In the genomic region with DNA sequence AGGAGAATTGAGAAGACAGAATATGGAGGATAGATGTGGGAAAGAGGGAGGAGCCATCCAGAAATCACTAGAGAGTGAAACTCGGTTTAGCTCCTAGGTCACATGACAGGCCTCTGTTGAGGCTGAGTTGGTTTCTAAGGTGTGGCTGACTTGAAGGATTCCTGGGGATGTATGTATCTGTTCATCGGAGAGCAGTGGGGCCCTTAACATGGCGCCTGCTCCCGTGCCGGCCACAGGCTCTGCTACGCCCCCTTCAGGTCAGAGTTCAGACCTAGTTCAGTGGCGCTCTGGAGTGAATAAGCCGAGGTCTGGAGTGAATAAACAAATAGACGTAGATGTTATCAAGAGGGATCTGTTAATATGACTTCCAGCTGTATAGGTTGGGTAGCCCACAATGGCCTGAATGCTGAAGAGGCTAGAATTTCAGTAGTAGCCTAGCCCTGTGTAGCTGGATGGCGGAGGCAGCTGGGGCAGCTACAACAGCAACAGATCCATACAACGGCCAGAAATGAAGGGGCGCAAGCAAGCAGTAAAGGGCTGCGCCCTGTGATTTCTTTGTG, we compare ENCODE assay signal across 33 mouse cellular contexts.
DNase-seq lines count a peak whose midpoint lies in the region; ATAC-seq and TF ChIP-seq lines count a peak whose summit lies in the region.
"Had no signal": no experiment of that assay in that cellular context is flagged by ENCODE, and none has a peak within 500 bp of the region (broad histone marks: within the 10 kb centered on the region; RNA-seq: fewer than 3 reads in every experiment).

No protein-coding gene starts in this region.

- 0 out of 2 replicates have a peak, but pooled peaks have one; percentile 28 for ATAC-seq in intestine, postnatal 0 days
- ATAC-seq in intestine, embryonic 15.5 days: no peak
- ATAC-seq in midbrain, embryonic 11.5 days (ENCODE audit: low FRiP score): no peak
- no peak for ATAC-seq in midbrain, embryonic 14.5 days (ENCODE audit: low FRiP score, low TSS enrichment)
- no peak for ATAC-seq in CD4-positive, CD25-positive, alpha-beta regulatory T cell, adult 4 months
- ATAC-seq: forebrain, embryonic 15.5 days; midbrain, embryonic 13.5 days; Patski had no signal

- H3K9me3 ChIP-seq in intestine, postnatal 0 days (ENCODE audit: control insufficient read depth): no peaks in the 10 kb centered on the region
- H3K9me3 ChIP-seq in intestine, embryonic 15.5 days: no peaks in the 10 kb centered on the region
- H3K9me3 ChIP-seq in midbrain, embryonic 11.5 days (ENCODE audit: control insufficient read depth, low read length): no peaks in the 10 kb centered on the region
- no peaks in the 10 kb centered on the region for H3K9me3 ChIP-seq in midbrain, embryonic 14.5 days (ENCODE audit: control insufficient read depth, low read length)
- H3K9me3 ChIP-seq: embryonic facial prominence, embryonic 12.5 days; forebrain, embryonic 15.5 days; hindbrain, embryonic 12.5 days; liver, embryonic 13.5 days; megakaryocyte, embryonic 14.5 days; midbrain, embryonic 13.5 days; neural tube, embryonic 15.5 days; stomach, embryonic 15.5 days had no signal

- DNase-seq in midbrain, embryonic 11.5 days (ENCODE audit: low spot score, missing footprints): peak; percentile 66
- no peak for DNase-seq in midbrain, embryonic 14.5 days
- DNase-seq in ZHBTc4 (ENCODE audit: low read depth, low spot score): peak; percentile 86
- no peak for DNase-seq in spleen, postnatal 14 days (ENCODE audit: low spot score in 2 of 2)
- DNase-seq: adrenal gland, postnatal 36 days; cerebellum, adult 18-20 months; cerebellum, postnatal 25 days; gastrocnemius, adult 2 months; gastrocnemius, postnatal 36 days; heart, adult 18-20 months; heart, postnatal 36 days; kidney, adult 18-20 months; kidney, postnatal 4 days; left cerebral cortex, postnatal 4 days; liver, embryonic 13.5 days; lung, adult 2 months; lung, postnatal 4 days; retina, postnatal 1 day; right cerebral cortex, postnatal 14 days; thymus, adult 18-20 months; thymus, postnatal 25 days had no signal

- H3K4me3 ChIP-seq in intestine, postnatal 0 days (ENCODE audit: low read depth, low read length): no peak overlapping the region
- H3K4me3 ChIP-seq in intestine, embryonic 15.5 days (replicated peaks): no peak overlapping the region
- H3K4me3 ChIP-seq in midbrain, embryonic 11.5 days (ENCODE audit: low read depth, low read length): no peak overlapping the region
- H3K4me3 ChIP-seq in midbrain, embryonic 14.5 days (replicated peaks; ENCODE audit: low read depth, low read length): no peak overlapping the region
- H3K4me3 ChIP-seq: embryonic facial prominence, embryonic 12.5 days; forebrain, embryonic 15.5 days; gastrocnemius, adult 2 months; hindbrain, embryonic 12.5 days; liver, embryonic 13.5 days; megakaryocyte, embryonic 14.5 days; midbrain, embryonic 13.5 days; neural tube, embryonic 15.5 days; stomach, embryonic 15.5 days had no signal

- no peak overlapping the region for H3K4me2 ChIP-seq in intestine, postnatal 0 days (replicated peaks; ENCODE audit: low read depth)
- no peak overlapping the region for H3K4me2 ChIP-seq in intestine, embryonic 15.5 days (replicated peaks)
- no peak overlapping the region for H3K4me2 ChIP-seq in midbrain, embryonic 11.5 days
- no peak overlapping the region for H3K4me2 ChIP-seq in midbrain, embryonic 14.5 days (ENCODE audit: low read length)
- H3K4me2 ChIP-seq: embryonic facial prominence, embryonic 12.5 days; forebrain, embryonic 15.5 days; heart, embryonic 11.5 days; hindbrain, embryonic 12.5 days; liver, embryonic 13.5 days; midbrain, embryonic 13.5 days; neural tube, embryonic 15.5 days; stomach, embryonic 15.5 days had no signal

- no peaks in the 10 kb centered on the region for H3K4me1 ChIP-seq in intestine, postnatal 0 days (replicated peaks; ENCODE audit: control insufficient read depth, insufficient read depth, low read length)
- peaks cover 18% of the 10 kb centered on the region for H3K4me1 ChIP-seq in intestine, embryonic 15.5 days (replicated peaks)
- peaks cover 9% of the 10 kb centered on the region for H3K4me1 ChIP-seq in midbrain, embryonic 11.5 days (ENCODE audit: control insufficient read depth, insufficient read depth, low read length)
- peaks cover 11% of the 10 kb centered on the region for H3K4me1 ChIP-seq in midbrain, embryonic 14.5 days (ENCODE audit: control insufficient read depth, insufficient read depth, low read length)
- H3K4me1 ChIP-seq: liver, embryonic 13.5 days; megakaryocyte, embryonic 14.5 days had no signal

- H3K36me3 ChIP-seq in intestine, postnatal 0 days (ENCODE audit: control insufficient read depth, insufficient read depth): no peaks in the 10 kb centered on the region
- H3K36me3 ChIP-seq in intestine, embryonic 15.5 days: no peaks in the 10 kb centered on the region
- no peaks in the 10 kb centered on the region for H3K36me3 ChIP-seq in midbrain, embryonic 11.5 days (ENCODE audit: control insufficient read depth, insufficient read depth, low read length)
- no peaks in the 10 kb centered on the region for H3K36me3 ChIP-seq in midbrain, embryonic 14.5 days (ENCODE audit: control insufficient read depth, insufficient read depth, low read length)
- H3K36me3 ChIP-seq: embryonic facial prominence, embryonic 12.5 days; forebrain, embryonic 15.5 days; hindbrain, embryonic 12.5 days; liver, embryonic 13.5 days; midbrain, embryonic 13.5 days; neural tube, embryonic 15.5 days; stomach, embryonic 15.5 days had no signal

- H3K27me3 ChIP-seq in intestine, postnatal 0 days (replicated peaks; ENCODE audit: control insufficient read depth, insufficient read depth, low read length): no peaks in the 10 kb centered on the region
- no peaks in the 10 kb centered on the region for H3K27me3 ChIP-seq in intestine, embryonic 15.5 days (replicated peaks)
- H3K27me3 ChIP-seq in midbrain, embryonic 11.5 days (ENCODE audit: control insufficient read depth, insufficient read depth, low read length): no peaks in the 10 kb centered on the region
- no peaks in the 10 kb centered on the region for H3K27me3 ChIP-seq in midbrain, embryonic 14.5 days (ENCODE audit: control insufficient read depth, insufficient read depth, low read length)
- H3K27me3 ChIP-seq: embryonic facial prominence, embryonic 12.5 days; forebrain, embryonic 15.5 days; hindbrain, embryonic 12.5 days; liver, embryonic 13.5 days; midbrain, embryonic 13.5 days; neural tube, embryonic 15.5 days; Patski; stomach, embryonic 15.5 days had no signal

- TF ChIP-seq CTCF in intestine, postnatal 0 days (IDR thresholded peaks at IDR 0.05; ENCODE audit: low read depth): 0 out of 2 replicates have a peak, but pooled peaks have one; percentile 11

- no peak overlapping the region for H3K9ac ChIP-seq in intestine, postnatal 0 days (ENCODE audit: low read depth, low read length)
- no peak overlapping the region for H3K9ac ChIP-seq in intestine, embryonic 15.5 days
- H3K9ac ChIP-seq in midbrain, embryonic 11.5 days (ENCODE audit: low read length): no peak overlapping the region
- H3K9ac ChIP-seq in midbrain, embryonic 14.5 days (replicated peaks; ENCODE audit: low read length): no peak overlapping the region
- H3K9ac ChIP-seq: embryonic facial prominence, embryonic 12.5 days; forebrain, embryonic 15.5 days; hindbrain, embryonic 12.5 days; liver, embryonic 13.5 days; midbrain, embryonic 13.5 days; neural tube, embryonic 15.5 days; stomach, embryonic 15.5 days had no signal

- 60% methylated on average over 13 of the region's 13 CpGs for WGBS in intestine, postnatal 0 days
- 66% methylated on average over 13 of the region's 13 CpGs for WGBS in intestine, embryonic 15.5 days
- WGBS in midbrain, embryonic 11.5 days: 88% methylated on average over 13 of the region's 13 CpGs
- 92% methylated on average over 13 of the region's 13 CpGs for WGBS in midbrain, embryonic 14.5 days

- no peak overlapping the region for H3K27ac ChIP-seq in intestine, postnatal 0 days (ENCODE audit: low read depth, low read length)
- no peak overlapping the region for H3K27ac ChIP-seq in intestine, embryonic 15.5 days
- H3K27ac ChIP-seq in midbrain, embryonic 11.5 days (ENCODE audit: low read depth, low read length): no peak overlapping the region
- H3K27ac ChIP-seq in midbrain, embryonic 14.5 days (replicated peaks; ENCODE audit: low read depth, low read length): no peak overlapping the region
- H3K27ac ChIP-seq: embryonic facial prominence, embryonic 12.5 days; forebrain, embryonic 15.5 days; gastrocnemius, adult 2 months; hindbrain, embryonic 12.5 days; liver, embryonic 13.5 days; midbrain, embryonic 13.5 days; neural tube, embryonic 15.5 days; stomach, embryonic 15.5 days had no signal

Comparison
In these comparisons a context has a peak if more than half of its experiments do, and no peak if none do; other contexts are left out.
1. DNase-seq: peak in midbrain, embryonic 11.5 days (single experiment) and ZHBTc4 (single experiment); none in midbrain, embryonic 14.5 days (single experiment) and spleen, postnatal 14 days (0 of 2).